Mouse (Mus musculus) heart, adult 2 months (tissue): Measurements from ENCODE around the gene Farp2. TPM values are rescaled to one million over a fixed set of nuclear protein-coding genes. Genes with fewer than 3 reads are reported as not detected.

Source experiments
- DNase-seq, 2 experiments: peaks; one replicate each; pipeline ENCODE4 v3.0.0; 2021
- H3K27ac ChIP-seq: fragments of 200-600 bp; 2 replicates; pipeline ENCODE4 v1.8.1; 2022
- H3K27me3 ChIP-seq: fragments of 200-500 bp; 2 replicates; pipeline ENCODE4 v1.6.1; 2012; ENCODE audit warnings: mild to moderate bottlenecking, low read length, inconsistent platforms, mixed read lengths; ENCODE audit not compliant: control insufficient read depth, insufficient read depth
- H3K36me3 ChIP-seq: fragments of 200-500 bp; 2 replicates; pipeline ENCODE4 v1.6.1; 2012; ENCODE audit warnings: low read length, inconsistent platforms; ENCODE audit not compliant: control insufficient read depth, insufficient read depth
- H3K4me1 ChIP-seq: fragments of 200-500 bp; 2 replicates; pipeline ENCODE4 v1.6.1; 2011; ENCODE audit warnings: low read length; ENCODE audit not compliant: control insufficient read depth, insufficient read depth
- H3K4me3 ChIP-seq: fragments of 200-600 bp; 2 replicates; pipeline ENCODE4 v1.8.1; 2022
- H3K79me2 ChIP-seq: fragments of 200-500 bp; replicated peaks from 2 replicates; pipeline ENCODE4 v1.6.1; 2012; ENCODE audit warnings: mild to moderate bottlenecking, inconsistent platforms, low read length, moderate library complexity, mixed read lengths; ENCODE audit not compliant: control insufficient read depth, insufficient read depth
- H3K9ac ChIP-seq: fragments of 200-500 bp; 2 replicates; pipeline ENCODE4 v1.6.1; 2012; ENCODE audit warnings: low read depth, mild to moderate bottlenecking, control low read depth, inconsistent platforms, low read length, mixed read lengths
- CTCF ChIP-seq: fragments of 200-600 bp; IDR thresholded peaks from 2 replicates; pipeline ENCODE4 v1.8.1; 2022; ENCODE audit warnings: antibody characterized with exemption, mild to moderate bottlenecking, moderate library complexity
- EP300 ChIP-seq: fragments of 200-500 bp; IDR thresholded peaks from 2 replicates; pipeline ENCODE4 v1.6.1; 2011; ENCODE audit warnings: low read depth, low read length, control low read depth; ENCODE audit not compliant: insufficient read depth
- POLR2A ChIP-seq: fragments of 200-500 bp; IDR thresholded peaks from 2 replicates; pipeline ENCODE4 v1.6.1; 2011; ENCODE audit warnings: mild to moderate bottlenecking, low read depth, low read length, control low read depth; ENCODE audit not compliant: insufficient read depth
- WGBS: fragments of 180-500 bp; shearing (Covaris S2); methylation state at CpG from one replicate; pipeline ENCODE4 v1.1.7; 2018; 5-methylcytosine and 5-hydroxymethylcytosine counted together
- intact Hi-C: fragments of 180-260 bp; cut with DNase I; formaldehyde crosslinking; loops from one replicate; pipeline ENCODE4 v1.15.1; 2025
- polyA plus RNA-seq: library from polyadenylated mRNA; depleted of rRNA; stranded (reverse); fragments of >200 nt; gene quantifications from 2 replicates; pipeline ENCODE4 v1.2.3, GENCODE M21; 2012
- total RNA-seq, 2 experiments: library from RNA; stranded (reverse); gene quantifications; 2 replicates each; pipeline ENCODE4 v1.2.3; 2021

Farp2 gene
- total and polyA plus RNA-seq, 3 experiments, result 6.6 to 21.5 (median 18.5) TPM

GRCm38 (mm10) chr1:93581545-93581944 is 69.7 kb downstream of the Farp2 start:
- Histone ChIP-seq H3K27me3 (no peaks in the 10 kb centered on the region), H3K79me2 (no peaks in the 10 kb centered on the region), H3K4me1 (no peaks in the 10 kb centered on the region), H3K36me3 (no peaks in the 10 kb centered on the region), H3K9ac (no peak overlapping the region), H3K27ac (no peak overlapping the region), H3K4me3 (no peak overlapping the region)
- TF ChIP-seq CTCF (no peak), EP300 (no peak), POLR2A (no peak)
- intact Hi-C loops, result no loop called here
- 95% methylated on average over 7 of the region's 7 CpGs for WGBS
- DNase-seq, result no peak

GRCm38 (mm10) chr1:93588346-93588745 is 76.5 kb downstream of the Farp2 start:
- H3K79me2 ChIP-seq, result no peaks in the 10 kb centered on the region
- H3K27me3 ChIP-seq, result no peaks in the 10 kb centered on the region
- no peak for DNase-seq
- no peak overlapping the region for H3K27ac ChIP-seq
- TF ChIP-seq CTCF, result no peak
- TF ChIP-seq EP300, result no peak
- TF ChIP-seq POLR2A, result no peak
- H3K9ac ChIP-seq, result no peak overlapping the region
- no peaks in the 10 kb centered on the region for H3K4me1 ChIP-seq
- no peak overlapping the region for H3K4me3 ChIP-seq
- WGBS, result 84% methylated on average over 3 of the region's 3 CpGs
- H3K36me3 ChIP-seq, result no peaks in the 10 kb centered on the region
- intact Hi-C loops, result no loop called here

GRCm38 (mm10) chr1:93593960-93594359 is 82.1 kb downstream of the Farp2 start:
- Histone ChIP-seq H3K79me2 (no peaks in the 10 kb centered on the region), H3K27ac (no peak overlapping the region), H3K4me3 (no peak overlapping the region), H3K27me3 (no peaks in the 10 kb centered on the region), H3K4me1 (no peaks in the 10 kb centered on the region), H3K9ac (no peak overlapping the region), H3K36me3 (no peaks in the 10 kb centered on the region)
- no peak for TF ChIP-seq CTCF
- no peak for TF ChIP-seq EP300
- TF ChIP-seq POLR2A, result no peak
- no peak for DNase-seq
- intact Hi-C loops, result no loop called here

GRCm38 (mm10) chr1:93595916-93596315 is 84.0 kb downstream of the Farp2 start:
- Histone ChIP-seq H3K4me1 (no peaks in the 10 kb centered on the region), H3K9ac (no peak overlapping the region), H3K27ac (no peak overlapping the region), H3K27me3 (no peaks in the 10 kb centered on the region), H3K36me3 (no peaks in the 10 kb centered on the region), H3K4me3 (no peak overlapping the region), H3K79me2 (no peaks in the 10 kb centered on the region)
- intact Hi-C loops, result no loop called here
- TF ChIP-seq EP300, result no peak
- TF ChIP-seq POLR2A, result no peak
- TF ChIP-seq CTCF, result no peak
- WGBS, result 73% methylated on average over 6 of the region's 6 CpGs
- no peak for DNase-seq

- Histone ChIP-seq H3K4me1 (no peaks in the 10 kb centered on the region), H3K9ac (no peak overlapping the region), H3K4me3 (no peak overlapping the region), H3K79me2 (no peaks in the 10 kb centered on the region), H3K36me3 (no peaks in the 10 kb centered on the region), H3K27me3 (no peaks in the 10 kb centered on the region), H3K27ac (no peak overlapping the region)
- intact Hi-C loops, result no loop called here
- no peak for DNase-seq
- TF ChIP-seq CTCF (no peak), EP300 (no peak), POLR2A (no peak)
- 82% methylated on average over 4 of the region's 4 CpGs for WGBS
These were observed 91.0 kb downstream of the Farp2 start for GRCm38 (mm10) chr1:93602911-93603310.

- no peaks in the 10 kb centered on the region for H3K36me3 ChIP-seq
- DNase-seq, result no peak
- 93% methylated on average over 12 of the region's 12 CpGs for WGBS
- H3K4me3 ChIP-seq, result no peak overlapping the region
- intact Hi-C loops, result no loop called here
- TF ChIP-seq POLR2A (no peak), EP300 (no peak), CTCF (no peak)
- no peak overlapping the region for H3K27ac ChIP-seq
- H3K27me3 ChIP-seq, result no peaks in the 10 kb centered on the region
- H3K79me2 ChIP-seq, result no peaks in the 10 kb centered on the region
- no peak overlapping the region for H3K9ac ChIP-seq
- H3K4me1 ChIP-seq, result no peaks in the 10 kb centered on the region
These were observed 92.0 kb downstream of the Farp2 start for GRCm38 (mm10) chr1:93603921-93604320.
